Mouse (Mus musculus): Measurements from ENCODE around the gene Zic4.

Gene Zic4

GRCm38 (mm10) chr9:91381284-91382110, 19.3 kb downstream of the Zic4 start:
- peak; percentile 11 for DNase-seq

- DNase-seq: no peak
Measured at GRCm38 (mm10) chr9:91382111-91382379, 19.8 kb downstream of the Zic4 start.

- peak; percentile 3 for DNase-seq
Measured at GRCm38 (mm10) chr9:91382471-91383255, 20.4 kb downstream of the Zic4 start.

- no peak for DNase-seq
Measured at GRCm38 (mm10) chr9:91383441-91384135, 21.4 kb downstream of the Zic4 start.

GRCm38 (mm10) chr9:91384136-91384500, 21.9 kb downstream of the Zic4 start:
- no peak for DNase-seq

GRCm38 (mm10) chr9:91384693-91385560, 22.7 kb downstream of the Zic4 start:
- DNase-seq: no peak

- no peak for DNase-seq
Measured at GRCm38 (mm10) chr9:91385561-91386430, 23.6 kb downstream of the Zic4 start.

GRCm38 (mm10) chr9:91386502-91386890, 24.3 kb downstream of the Zic4 start:
- peak; percentile 2 for DNase-seq

GRCm38 (mm10) chr9:91386891-91387739, 24.9 kb downstream of the Zic4 start:
- peak; percentile 4 for DNase-seq

- no peak for DNase-seq
Measured at GRCm38 (mm10) chr9:91387740-91388080, 25.5 kb downstream of the Zic4 start.

- DNase-seq: peak; percentile 1
Measured at GRCm38 (mm10) chr9:91388173-91388572, 26.0 kb downstream of the Zic4 start.

GRCm38 (mm10) chr9:91393376-91394068, 31.3 kb downstream of the Zic4 start:
- DNase-seq: no peak

GRCm38 (mm10) chr9:91394211-91394646, 32.0 kb downstream of the Zic4 start:
- DNase-seq: no peak

- no peak for DNase-seq
Measured at GRCm38 (mm10) chr9:91395066-91395772, 33.0 kb downstream of the Zic4 start.

- no peak for DNase-seq
Measured at GRCm38 (mm10) chr9:91399976-91400375, 37.8 kb downstream of the Zic4 start.

GRCm38 (mm10) chr9:91400482-91401093, 38.4 kb downstream of the Zic4 start:
- no peak for DNase-seq

GRCm38 (mm10) chr9:91401471-91401870, 39.3 kb downstream of the Zic4 start:
- no peak for DNase-seq

GRCm38 (mm10) chr9:91404229-91404628, 42.0 kb downstream of the Zic4 start:
- DNase-seq: no peak

Data from right cerebral cortex, postnatal 25 days (tissue).